Mouse (Mus musculus) liver, adult 2 months (tissue): ENCODE data around the gene Nme6.

Experiments
- CTCF ChIP-seq: fragments of 200-500 bp; IDR thresholded peaks from 2 replicates; pipeline ENCODE4 v1.5.1; 2011; ENCODE audit warnings: low read depth, low read length, control low read depth
- POLR2A ChIP-seq: fragments of 200-500 bp; IDR thresholded peaks from 2 replicates; pipeline ENCODE4 v1.6.1; 2011; ENCODE audit warnings: low read length, control low read depth; ENCODE audit not compliant: insufficient read depth; ENCODE audit errors: extremely low read depth

GRCm38 (mm10) chr9:109877666-109878065 lies 45.1 kb downstream of the Nme6 start:
- TF ChIP-seq POLR2A = no peak
- no peak for TF ChIP-seq CTCF
